Mouse (Mus musculus): ENCODE measurements around the gene Xrcc1. TPM values are rescaled to one million over a fixed set of nuclear protein-coding genes. Genes with fewer than 3 reads are reported as not detected.

Xrcc1 gene
- polyA plus RNA-seq (2016; fragmentation: Nextera tagmentation; extraction: Ambion mirVana): 103 and 106 TPM in 2 replicates

DNA sequence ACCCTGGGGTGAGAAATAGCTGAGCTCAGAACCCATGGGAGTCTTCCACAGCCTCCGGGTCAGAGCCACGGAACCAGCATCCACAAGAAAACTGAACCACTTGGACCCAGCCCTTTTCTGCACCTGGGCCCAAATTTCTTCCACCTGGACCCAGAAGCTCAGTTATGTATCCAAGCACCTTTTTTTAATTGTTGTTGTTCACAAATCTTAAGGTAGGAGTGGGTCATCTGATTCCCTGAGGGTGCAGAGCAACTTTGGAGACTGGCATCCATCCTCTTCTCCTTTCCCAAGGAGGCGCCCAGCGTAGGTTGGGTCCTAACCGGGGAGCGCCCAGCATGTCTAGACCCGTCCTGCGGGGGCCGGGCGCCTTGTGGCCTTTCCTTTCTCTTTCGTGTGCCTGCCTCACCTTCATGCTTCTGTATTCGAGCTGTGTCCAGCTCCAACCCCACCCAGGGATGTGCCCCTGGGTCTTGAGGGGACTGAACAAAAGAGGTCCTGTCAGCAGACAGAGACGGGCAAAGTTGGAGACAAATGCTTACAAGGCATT, at the start of gene Xrcc1, which contains the start of gene Pinlyp:
Gene Xrcc1, plus strand, starts transcription at position 222 of the 547 bp plus-strand sequence.
Gene Pinlyp, minus strand, starts transcription at position 51 of the 547 bp plus-strand sequence.
- peaks cover 16% of the 10 kb centered on the region for H3K4me1 ChIP-seq
- DNase-seq (ENCODE audit: low spot score): no peak
- no peaks in the 10 kb centered on the region for H3K27me3 ChIP-seq (ENCODE audit: insufficient read depth, poor library complexity, severe bottlenecking)
- H3K36me3 ChIP-seq: peaks cover 29% of the 10 kb centered on the region
- peak within 1 kb of the TSS; percentile 89 for H3K27ac ChIP-seq
- no peaks in the 10 kb centered on the region for H3K9me3 ChIP-seq
- 31% methylated on average over 13 of the region's 13 CpGs for WGBS
- H3K4me3 ChIP-seq: peak within 1 kb of the TSS; percentile 88

DNA sequence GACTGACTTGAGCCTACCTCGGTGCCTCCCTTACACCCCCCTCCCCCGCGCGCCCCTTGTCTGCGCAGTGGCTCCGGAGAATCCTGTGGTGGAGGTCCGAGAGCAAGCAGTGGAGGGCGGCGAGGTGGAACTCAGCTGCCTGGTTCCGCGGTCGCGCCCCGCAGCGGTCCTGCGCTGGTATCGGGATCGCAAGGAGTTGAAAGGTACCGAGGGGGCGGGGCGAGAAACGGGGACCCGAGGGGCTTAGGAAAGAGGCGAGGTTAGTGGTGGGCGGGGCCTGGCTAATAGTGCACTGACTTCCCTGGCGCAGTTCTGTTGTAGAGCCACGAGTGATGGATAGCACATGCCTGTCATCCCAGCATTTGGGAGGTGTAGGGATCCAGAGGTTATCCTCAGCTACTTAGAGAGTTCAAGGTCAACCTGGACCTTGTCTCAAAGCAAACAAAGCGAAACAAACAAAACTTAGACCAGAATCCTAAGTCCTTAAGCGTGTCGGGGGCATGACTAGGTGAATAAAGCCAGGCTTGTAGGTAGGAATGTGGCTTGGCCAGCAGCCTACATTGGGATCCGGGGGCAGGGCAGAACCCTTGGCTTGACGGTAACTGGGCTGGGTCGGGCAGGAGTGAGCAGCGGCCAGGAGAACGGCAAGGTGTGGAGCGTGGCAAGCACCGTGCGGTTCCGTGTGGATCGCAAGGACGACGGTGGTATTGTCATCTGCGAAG, 46.1 kb upstream of the Xrcc1 start:
- Histone ChIP-seq H3K4me1 (peaks cover 29% of the 10 kb centered on the region), H3K27me3 (ENCODE audit: insufficient read depth, poor library complexity, severe bottlenecking) (peaks cover 74% of the 10 kb centered on the region), H3K27ac (no peak overlapping the region), H3K9me3 (peaks cover 4% of the 10 kb centered on the region; the same call in 1 of the 2 replicates), H3K36me3 (no peaks in the 10 kb centered on the region), H3K4me3 (peak overlapping the region; percentile 55)
- WGBS: 10% methylated on average over 43 of the region's 43 CpGs
- no peak for DNase-seq (ENCODE audit: low spot score)

DNA sequence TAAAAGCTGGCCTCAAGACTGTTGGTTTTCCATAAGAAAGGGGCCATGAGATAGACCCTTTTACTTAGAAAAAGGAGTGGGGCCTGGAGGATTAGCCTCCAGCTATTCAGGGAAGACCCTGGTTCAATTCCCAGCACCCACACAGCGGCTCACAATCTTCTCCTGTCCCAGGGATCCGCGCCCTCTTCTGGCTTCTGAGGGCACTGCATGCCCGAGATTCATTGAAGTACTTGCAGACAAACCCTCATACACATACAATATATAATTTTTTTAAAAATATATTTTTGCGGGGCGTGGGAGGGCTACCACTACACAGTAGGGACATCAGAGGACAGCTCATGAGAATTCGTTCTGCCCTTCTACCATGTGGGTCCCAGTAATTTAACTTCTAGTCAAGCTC, 45.2 kb upstream of the Xrcc1 start:
- DNase-seq (ENCODE audit: low spot score): no peak
- H3K27me3 ChIP-seq (ENCODE audit: insufficient read depth, poor library complexity, severe bottlenecking): peaks cover 77% of the 10 kb centered on the region
- peaks cover 38% of the 10 kb centered on the region for H3K4me1 ChIP-seq
- H3K4me3 ChIP-seq: no peak overlapping the region
- no peak overlapping the region for H3K27ac ChIP-seq
- no peaks in the 10 kb centered on the region for H3K36me3 ChIP-seq
- 25% methylated on average over 7 of the region's 7 CpGs for WGBS
- H3K9me3 ChIP-seq: peaks cover 4% of the 10 kb centered on the region; the same call in 1 of the 2 replicates

DNA sequence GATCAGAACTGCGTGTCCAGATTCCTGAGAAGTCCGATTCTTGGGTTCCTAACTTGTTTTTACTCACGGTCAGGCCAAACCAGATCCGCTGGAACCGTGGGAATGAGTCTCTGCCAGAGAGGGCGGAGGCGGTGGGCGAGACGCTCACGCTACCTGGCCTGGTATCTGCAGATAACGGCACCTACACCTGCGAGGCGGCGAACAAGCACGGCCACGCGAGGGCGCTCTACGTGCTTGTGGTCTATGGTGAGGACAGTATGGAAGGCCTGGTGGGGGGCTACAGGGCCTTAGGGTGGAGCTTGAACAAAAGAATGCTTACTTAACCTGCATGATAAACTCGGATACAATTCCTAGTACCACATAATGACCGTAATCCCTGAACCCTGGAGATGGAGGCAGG, 44.6 kb upstream of the Xrcc1 start:
- H3K4me3 ChIP-seq: no peak overlapping the region
- DNase-seq (ENCODE audit: low spot score): no peak
- peaks cover 39% of the 10 kb centered on the region for H3K4me1 ChIP-seq
- WGBS: 38% methylated on average over 21 of the region's 21 CpGs
- peaks cover 4% of the 10 kb centered on the region; the same call in 1 of the 2 replicates for H3K9me3 ChIP-seq
- H3K36me3 ChIP-seq: no peaks in the 10 kb centered on the region
- H3K27me3 ChIP-seq (ENCODE audit: insufficient read depth, poor library complexity, severe bottlenecking): peaks cover 77% of the 10 kb centered on the region
- H3K27ac ChIP-seq: no peak overlapping the region

DNA sequence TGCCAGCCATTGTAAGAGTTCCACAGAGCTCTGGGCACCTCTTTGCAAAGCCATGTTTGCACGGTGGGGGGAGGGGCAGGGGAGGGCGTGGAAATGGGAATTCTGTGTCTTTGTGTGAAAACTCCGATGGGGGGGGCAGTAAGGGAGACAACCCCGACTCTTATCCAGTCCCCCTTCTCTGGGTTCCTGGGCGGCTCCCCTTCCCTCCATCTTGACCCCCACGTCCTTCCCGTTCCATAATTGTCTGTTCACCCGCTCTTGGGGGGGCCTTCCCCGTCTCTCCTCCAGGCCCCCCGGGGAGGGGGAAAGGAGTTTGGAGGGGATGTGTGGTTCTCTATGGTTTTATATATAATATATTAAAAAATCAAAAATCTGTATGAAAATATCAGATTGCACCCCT, 42.1 kb upstream of the Xrcc1 start:
- Histone ChIP-seq H3K4me3 (no peak overlapping the region), H3K27me3 (ENCODE audit: insufficient read depth, poor library complexity, severe bottlenecking) (peaks cover 53% of the 10 kb centered on the region), H3K4me1 (peaks cover 46% of the 10 kb centered on the region), H3K36me3 (no peaks in the 10 kb centered on the region), H3K27ac (no peak overlapping the region), H3K9me3 (0 out of 2 replicates have a peak, but pooled peaks cover 4% of the 10 kb centered on the region)
- 16% methylated on average over 10 of the region's 10 CpGs for WGBS
- DNase-seq (ENCODE audit: low spot score): no peak

DNA sequence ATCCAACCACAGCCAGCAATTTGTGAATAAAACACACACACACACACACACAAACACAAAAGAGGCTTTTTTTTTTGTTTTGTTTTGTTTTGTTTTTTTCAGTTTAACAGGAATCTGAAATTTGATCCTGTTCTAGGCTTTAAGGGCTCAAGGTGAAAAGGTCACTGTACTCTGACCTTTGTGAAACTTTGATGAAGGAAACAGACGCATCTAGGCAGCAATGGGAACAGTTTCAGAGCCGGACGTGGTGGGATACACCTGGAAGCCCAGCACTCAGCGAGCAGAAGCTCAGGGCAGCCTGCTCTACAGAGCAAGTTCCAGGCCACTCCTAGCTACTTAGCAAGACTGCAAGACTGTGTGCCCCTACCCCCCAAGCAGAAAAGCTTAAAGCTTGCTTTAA, 41.2 kb upstream of the Xrcc1 start:
- peaks cover 44% of the 10 kb centered on the region for H3K27me3 ChIP-seq (ENCODE audit: insufficient read depth, poor library complexity, severe bottlenecking)
- no peak overlapping the region for H3K27ac ChIP-seq
- no peaks in the 10 kb centered on the region for H3K36me3 ChIP-seq
- H3K9me3 ChIP-seq: 0 out of 2 replicates have a peak, but pooled peaks cover 4% of the 10 kb centered on the region
- no peak for DNase-seq (ENCODE audit: low spot score)
- 14% methylated on average over 4 of the region's 4 CpGs for WGBS
- H3K4me1 ChIP-seq: peaks cover 40% of the 10 kb centered on the region
- H3K4me3 ChIP-seq: no peak overlapping the region

DNA sequence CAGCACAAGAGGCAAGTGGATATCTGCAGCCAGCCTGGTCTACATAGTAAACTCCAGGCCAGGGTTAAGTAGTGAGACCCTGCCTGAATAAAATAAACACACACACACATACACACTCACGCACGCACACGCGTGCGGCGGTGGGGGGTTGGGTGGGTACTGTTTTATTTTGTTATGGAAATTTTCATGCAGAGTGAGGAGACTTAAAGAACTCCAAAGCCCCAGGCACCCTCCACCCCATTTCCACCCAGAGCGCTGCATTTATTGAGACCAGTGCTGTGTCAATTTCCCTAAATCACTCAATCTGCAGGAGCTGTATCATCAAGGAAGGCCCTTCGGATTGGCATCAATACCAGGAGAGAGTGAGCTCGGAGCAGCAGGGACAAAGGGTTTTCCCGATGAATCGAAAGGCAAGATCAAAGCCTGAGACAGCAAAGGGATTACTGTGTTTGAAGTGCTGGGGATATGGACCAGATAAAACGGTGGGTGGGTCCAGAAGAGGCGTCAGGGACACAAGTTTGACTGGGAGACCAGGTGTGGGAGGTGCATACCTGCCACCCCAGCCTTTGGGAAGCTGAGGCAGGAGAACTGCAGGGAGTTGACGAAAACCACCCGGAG, 40.5 kb upstream of the Xrcc1 start:
- Histone ChIP-seq H3K4me3 (no peak overlapping the region), H3K27me3 (ENCODE audit: insufficient read depth, poor library complexity, severe bottlenecking) (peaks cover 37% of the 10 kb centered on the region), H3K27ac (no peak overlapping the region), H3K9me3 (0 out of 2 replicates have a peak, but pooled peaks cover 4% of the 10 kb centered on the region), H3K36me3 (no peaks in the 10 kb centered on the region), H3K4me1 (peaks cover 33% of the 10 kb centered on the region)
- no peak for DNase-seq (ENCODE audit: low spot score)
- WGBS: 20% methylated on average over 15 of the region's 15 CpGs

DNA sequence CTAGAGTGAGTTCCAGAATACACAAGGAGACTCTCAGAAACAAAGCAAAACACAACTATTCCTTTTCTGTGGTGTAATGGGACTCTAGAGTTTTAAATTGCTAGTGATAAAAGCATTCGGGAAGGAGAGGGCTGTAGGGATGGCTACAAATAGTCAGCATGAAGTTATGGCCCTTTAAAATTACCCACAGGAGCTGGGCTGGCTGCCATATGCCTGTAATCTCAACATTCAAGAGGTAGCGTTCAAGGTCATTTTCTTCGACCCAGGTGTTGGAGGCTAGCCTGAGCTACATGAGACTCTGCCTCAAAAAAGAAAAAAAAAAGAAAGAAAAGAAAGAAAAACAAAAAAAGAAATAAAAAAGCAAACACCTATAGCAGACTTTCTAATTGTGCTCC, 40.0 kb upstream of the Xrcc1 start:
- H3K27me3 ChIP-seq (ENCODE audit: insufficient read depth, poor library complexity, severe bottlenecking): peaks cover 32% of the 10 kb centered on the region
- 0 out of 2 replicates have a peak overlapping the region, but pooled peaks have one; percentile 97 for H3K27ac ChIP-seq
- H3K36me3 ChIP-seq: peaks cover 2% of the 10 kb centered on the region; the same call in 1 of the 2 replicates
- WGBS: 12% methylated on average over 3 of the region's 3 CpGs
- H3K4me3 ChIP-seq: peak overlapping the region; percentile 80
- DNase-seq (ENCODE audit: low spot score): no peak
- H3K9me3 ChIP-seq: no peaks in the 10 kb centered on the region
- H3K4me1 ChIP-seq: peaks cover 32% of the 10 kb centered on the region

DNA sequence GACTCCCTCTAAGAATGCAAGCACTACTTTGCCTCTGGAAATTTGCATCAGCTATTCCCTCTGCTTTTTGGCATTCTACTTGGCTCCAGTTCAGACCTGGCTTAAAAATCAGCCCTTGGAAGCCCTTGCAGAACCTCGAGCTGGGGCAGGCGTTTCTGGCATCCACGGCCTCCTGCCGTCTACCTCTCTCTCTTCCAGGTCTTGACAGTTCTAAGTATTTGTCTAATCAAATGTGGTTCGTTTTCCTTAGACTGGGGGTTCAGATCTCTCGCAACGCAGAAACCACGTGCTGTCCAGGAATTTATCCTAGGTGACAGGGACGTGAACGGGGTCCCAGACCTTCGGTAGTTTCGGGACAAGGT, 39.6 kb upstream of the Xrcc1 start:
- H3K27ac ChIP-seq: peak overlapping the region; percentile 97
- peak overlapping the region; percentile 80 for H3K4me3 ChIP-seq
- no peaks in the 10 kb centered on the region for H3K9me3 ChIP-seq
- peaks cover 32% of the 10 kb centered on the region for H3K4me1 ChIP-seq
- no peak for DNase-seq (ENCODE audit: low spot score)
- WGBS: under 1% methylated on average over 12 of the region's 12 CpGs
- peaks cover 28% of the 10 kb centered on the region for H3K27me3 ChIP-seq (ENCODE audit: insufficient read depth, poor library complexity, severe bottlenecking)
- H3K36me3 ChIP-seq: peaks cover 6% of the 10 kb centered on the region; the same call in 1 of the 2 replicates

DNA sequence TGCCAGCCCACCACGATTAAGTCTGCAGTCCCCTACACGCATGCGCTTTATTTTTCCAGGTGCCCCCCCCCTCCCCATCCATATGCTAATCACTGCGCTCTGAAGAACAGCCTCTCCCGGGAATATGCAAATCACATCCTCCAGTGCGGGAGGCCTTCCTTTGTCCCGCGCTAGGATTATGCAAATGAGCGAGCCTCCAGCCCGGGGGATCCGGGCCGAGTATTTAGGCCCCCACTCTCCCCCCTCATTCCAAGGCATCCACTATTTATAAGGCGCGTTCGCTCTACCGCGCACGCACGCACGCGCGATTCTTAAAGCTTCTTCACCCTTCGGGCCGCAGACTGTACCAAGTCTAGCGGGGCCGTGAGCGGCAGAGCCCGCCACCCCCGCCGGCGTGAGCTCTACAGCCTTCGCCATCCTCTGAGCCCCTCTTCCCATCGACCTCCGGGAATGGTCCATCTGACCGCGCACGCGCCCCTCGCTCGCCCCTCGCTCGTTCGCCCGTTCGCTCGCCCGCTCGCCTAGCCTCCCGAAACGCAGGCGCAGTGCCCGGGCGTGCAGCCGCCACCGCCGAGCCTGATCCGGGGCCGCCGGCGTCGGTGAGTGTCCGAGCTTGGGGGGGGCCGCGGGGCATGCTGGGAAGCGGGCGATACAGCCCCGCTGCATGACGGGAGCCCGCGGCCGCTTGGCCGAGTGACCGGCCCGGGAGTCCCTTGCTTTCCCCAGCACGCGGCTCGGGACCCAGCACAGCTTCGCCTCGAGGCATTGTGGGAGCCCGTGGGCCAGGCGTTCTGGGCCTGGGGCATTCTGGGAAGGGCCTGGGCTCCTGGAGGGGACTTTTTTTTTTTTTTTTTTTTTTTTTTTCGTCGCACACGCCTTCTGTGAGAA, 39.0 kb upstream of the Xrcc1 start, which contains the start of gene Zfp428:
Gene Zfp428, plus strand, starts transcription at position 169 of the 888 bp plus-strand sequence.
- peak; percentile 94 for DNase-seq (ENCODE audit: low spot score)
- WGBS: under 1% methylated on average over 83 of the region's 84 CpGs
- H3K4me3 ChIP-seq: peak within 1 kb of the TSS; percentile 80
- H3K9me3 ChIP-seq: no peaks in the 10 kb centered on the region
- H3K4me1 ChIP-seq: peaks cover 32% of the 10 kb centered on the region
- peaks cover 22% of the 10 kb centered on the region for H3K27me3 ChIP-seq (ENCODE audit: insufficient read depth, poor library complexity, severe bottlenecking)
- H3K27ac ChIP-seq: peak within 1 kb of the TSS; percentile 97
- peaks cover 11% of the 10 kb centered on the region; the same call in 1 of the 2 replicates for H3K36me3 ChIP-seq

DNA sequence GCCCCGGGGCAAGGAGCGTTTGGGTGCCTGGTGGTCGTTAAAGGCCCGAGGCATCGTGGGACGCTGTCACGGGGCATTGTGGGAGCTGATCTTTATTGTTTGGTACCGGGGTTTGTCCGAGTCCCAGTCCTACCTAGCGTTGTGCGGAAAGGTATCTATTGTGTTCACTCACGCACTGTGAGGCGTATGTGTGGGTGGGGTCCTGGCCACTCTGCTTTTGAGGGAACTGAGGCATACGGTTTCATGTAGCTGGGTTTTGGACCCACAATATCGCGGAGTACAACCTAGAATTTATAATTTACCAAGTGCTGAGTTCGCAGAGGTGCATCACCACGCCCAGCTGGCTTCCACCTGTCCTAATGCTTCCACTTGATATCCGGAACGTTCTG, 38.4 kb upstream of the Xrcc1 start:
- Histone ChIP-seq H3K36me3 (peaks cover 15% of the 10 kb centered on the region; the same call in 1 of the 2 replicates), H3K27me3 (ENCODE audit: insufficient read depth, poor library complexity, severe bottlenecking) (peaks cover 15% of the 10 kb centered on the region), H3K9me3 (no peaks in the 10 kb centered on the region), H3K4me1 (peaks cover 32% of the 10 kb centered on the region), H3K27ac (peak overlapping the region; percentile 97), H3K4me3 (peak overlapping the region; percentile 80)
- DNase-seq (ENCODE audit: low spot score): no peak
- 3% methylated on average over 20 of the region's 20 CpGs for WGBS

DNA sequence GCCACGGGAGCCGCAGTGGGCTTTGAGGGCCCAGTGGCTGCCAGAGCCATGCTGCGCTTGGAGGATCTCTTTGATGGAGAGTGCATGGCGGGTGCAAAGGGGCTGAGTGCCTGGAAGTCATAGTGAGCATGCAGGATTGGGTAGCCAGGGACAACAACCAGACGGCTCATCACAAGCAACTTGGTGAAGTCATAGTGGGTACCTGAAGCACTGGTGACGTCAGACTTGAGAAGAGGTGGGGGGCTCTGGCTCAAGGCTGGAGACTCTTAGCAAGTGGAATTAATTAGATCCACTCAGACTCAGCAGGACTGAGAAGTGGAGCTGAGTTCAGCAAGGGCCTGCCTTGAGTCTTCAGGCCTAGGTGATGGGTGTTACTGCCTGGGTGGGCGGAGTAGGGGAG, 33.7 kb upstream of the Xrcc1 start, which contains the start of gene AC161166.1:
Gene AC161166.1, minus strand, starts transcription at position 101 of the 400 bp plus-strand sequence.
- Histone ChIP-seq H3K4me3 (no peak within 1 kb of the TSS), H3K36me3 (peaks cover 50% of the 10 kb centered on the region), H3K9me3 (no peaks in the 10 kb centered on the region), H3K27me3 (ENCODE audit: insufficient read depth, poor library complexity, severe bottlenecking) (no peaks in the 10 kb centered on the region), H3K4me1 (peaks cover 6% of the 10 kb centered on the region), H3K27ac (no peak within 1 kb of the TSS)
- 84% methylated on average over 7 of the region's 7 CpGs for WGBS
- DNase-seq (ENCODE audit: low spot score): no peak

Data from heart, embryonic 10.5 days (tissue).